Mouse (Mus musculus): Measurements from ENCODE around the gene Defb18. TPM values are rescaled to one million over a fixed set of nuclear protein-coding genes. Genes with fewer than 3 reads are reported as not detected.
"Not testable (repeated sequence)": the region's sequence is repeated elsewhere in the genome, so short reads cannot be mapped to it uniquely, and the experiment has no call there.

Gene Defb18
- not detected in 2 replicates for polyA plus RNA-seq (2012; rRNA removed)

DNA sequence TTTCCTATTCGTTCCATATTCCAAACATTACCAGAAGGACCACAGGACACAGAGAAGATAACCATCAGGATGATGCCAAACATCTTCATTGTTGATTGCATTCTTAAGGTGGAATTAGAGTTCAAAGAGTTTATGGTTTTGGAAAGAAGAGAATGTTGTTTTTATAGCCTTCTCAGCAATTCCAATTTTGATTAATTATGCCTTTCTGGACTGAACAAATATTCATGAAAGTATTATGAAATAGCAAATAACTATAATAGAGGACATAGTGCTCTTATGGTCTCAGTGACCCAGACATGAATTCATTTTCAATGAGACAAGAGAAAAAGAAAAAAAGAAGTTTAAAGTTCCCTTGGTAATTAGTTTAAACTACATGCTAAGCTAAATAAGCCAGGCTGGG is at the start of gene Defb18:
Gene Defb18 (minus strand): TSS at position 101 of the 400 bp plus-strand sequence.
- H3K36me3 ChIP-seq (ENCODE audit: control insufficient read depth, insufficient read depth, low read length), result no peaks in the 10 kb centered on the region
- no peak within 1 kb of the TSS for H3K27ac ChIP-seq (ENCODE audit: insufficient read depth, low read length)
- WGBS, result 69% methylated on average over 1 of the region's 1 CpGs
- TF ChIP-seq POLR2A (IDR thresholded peaks at IDR 0.05; ENCODE audit: low read depth, low read length), result no peak
- H3K27me3 ChIP-seq (ENCODE audit: control insufficient read depth, insufficient read depth, low read length), result no peaks in the 10 kb centered on the region
- H3K4me1 ChIP-seq (ENCODE audit: control insufficient read depth, insufficient read depth, insufficient read length), result no peaks in the 10 kb centered on the region
- no peak for DNase-seq (ENCODE audit: low read depth in 1 of 2, low spot score in 2 of 2)
- no peak within 1 kb of the TSS for H3K4me3 ChIP-seq (ENCODE audit: extremely low read depth, insufficient read depth, insufficient read length)

GRCm38 (mm10) chr1:18271095-18271494 is 33.9 kb upstream of the Defb18 start:
- Histone ChIP-seq H3K4me3 (ENCODE audit: extremely low read depth, insufficient read depth, insufficient read length) (no peak overlapping the region), H3K27ac (ENCODE audit: insufficient read depth, low read length) (no peak overlapping the region), H3K36me3 (ENCODE audit: control insufficient read depth, insufficient read depth, low read length) (no peaks in the 10 kb centered on the region), H3K27me3 (ENCODE audit: control insufficient read depth, insufficient read depth, low read length) (no peaks in the 10 kb centered on the region), H3K4me1 (ENCODE audit: control insufficient read depth, insufficient read depth, insufficient read length) (no peaks in the 10 kb centered on the region)
- TF ChIP-seq CTCF (IDR thresholded peaks at IDR 0.05; ENCODE audit: extremely low read depth, insufficient read depth, insufficient read length, insufficient replicate concordance), result no peak
- TF ChIP-seq POLR2A (IDR thresholded peaks at IDR 0.05; ENCODE audit: low read depth, low read length), result no peak
- no peak for DNase-seq (ENCODE audit: low read depth in 1 of 2, low spot score in 2 of 2)
- WGBS, result 48% methylated on average over 4 of the region's 4 CpGs

- TF ChIP-seq CTCF (IDR thresholded peaks at IDR 0.05; ENCODE audit: extremely low read depth, insufficient read depth, insufficient read length, insufficient replicate concordance) (no peak), POLR2A (IDR thresholded peaks at IDR 0.05; ENCODE audit: low read depth, low read length) (no peak)
- 84% methylated on average over 5 of the region's 5 CpGs for WGBS
- no peak overlapping the region for H3K4me3 ChIP-seq (ENCODE audit: extremely low read depth, insufficient read depth, insufficient read length)
Measured at GRCm38 (mm10) chr1:18268845-18269244, 31.6 kb upstream of the Defb18 start.

DNA sequence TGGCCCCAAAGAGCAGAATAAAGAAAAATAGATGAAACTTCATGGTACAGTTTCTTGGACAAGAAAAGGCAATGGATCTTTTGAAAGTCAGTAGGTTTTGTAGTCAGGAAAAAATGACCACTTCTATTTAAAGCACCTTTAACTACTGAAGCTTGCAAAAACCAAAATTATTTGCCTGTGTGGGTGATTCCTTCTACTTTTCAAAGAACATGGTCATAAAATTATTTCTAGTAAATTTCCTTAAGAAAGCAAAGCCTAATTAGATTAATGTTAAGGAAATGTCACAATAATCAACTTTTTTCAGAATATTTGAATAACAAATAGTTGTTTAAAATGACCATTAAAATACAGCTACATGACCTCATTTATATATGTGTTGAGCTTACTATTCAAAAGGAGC is 27.8 kb upstream of the Defb18 start, which contains the start of gene Defb41:
Gene Defb41 (minus strand): TSS at position 101 of the 400 bp plus-strand sequence.
- no peaks in the 10 kb centered on the region for H3K36me3 ChIP-seq (ENCODE audit: control insufficient read depth, insufficient read depth, low read length)
- DNase-seq (ENCODE audit: low read depth in 1 of 2, low spot score in 2 of 2), result no peak
- TF ChIP-seq CTCF (IDR thresholded peaks at IDR 0.05; ENCODE audit: extremely low read depth, insufficient read depth, insufficient read length, insufficient replicate concordance), result no peak
- no peak for TF ChIP-seq POLR2A (IDR thresholded peaks at IDR 0.05; ENCODE audit: low read depth, low read length)

More at GRCm38 (mm10) chr1:18268845-18269244, 31.6 kb upstream of the Defb18 start:
- no peak for DNase-seq (ENCODE audit: low read depth in 1 of 2, low spot score in 2 of 2)
- H3K36me3 ChIP-seq (ENCODE audit: control insufficient read depth, insufficient read depth, low read length), result no peaks in the 10 kb centered on the region
- no peaks in the 10 kb centered on the region for H3K4me1 ChIP-seq (ENCODE audit: control insufficient read depth, insufficient read depth, insufficient read length)
- H3K27ac ChIP-seq (ENCODE audit: insufficient read depth, low read length), result no peak overlapping the region
- no peaks in the 10 kb centered on the region for H3K27me3 ChIP-seq (ENCODE audit: control insufficient read depth, insufficient read depth, low read length)

DNA sequence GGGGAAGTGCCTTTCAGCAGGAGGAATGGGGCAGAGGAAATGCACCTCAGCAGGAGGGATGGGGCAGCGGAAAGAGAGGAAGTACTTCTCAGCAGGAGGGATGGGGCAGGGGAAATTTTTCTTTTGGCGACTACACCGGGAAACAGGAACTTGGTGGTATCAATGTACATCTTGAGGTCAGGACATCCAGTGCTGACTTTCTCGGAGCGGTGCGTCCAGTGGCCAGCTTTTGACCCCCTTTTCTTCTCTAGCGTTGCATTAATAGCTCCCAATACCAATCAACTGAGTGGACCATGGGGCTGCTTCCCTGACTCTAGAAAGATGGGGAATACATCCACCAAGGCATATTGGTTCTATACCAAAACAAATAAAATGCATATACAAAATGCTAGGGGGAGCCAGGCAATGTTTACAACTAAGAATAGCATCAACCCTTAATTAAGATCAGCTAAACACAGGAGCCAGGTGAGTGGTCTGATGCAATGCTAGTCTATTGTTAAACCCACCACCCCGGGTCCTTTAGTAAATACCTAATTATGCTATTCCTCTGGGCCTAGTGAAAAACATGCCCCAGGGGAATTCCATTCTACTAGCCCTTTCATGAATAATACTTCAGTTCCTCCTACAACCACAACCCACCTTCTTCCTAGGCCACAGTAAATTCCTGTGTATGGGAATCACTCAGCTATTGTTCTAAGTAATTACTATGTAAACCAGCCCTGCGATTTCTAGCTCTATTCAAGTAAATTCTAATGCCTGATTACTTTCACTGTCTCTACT is 8.7 kb upstream of the Defb18 start:
- H3K4me1 ChIP-seq (ENCODE audit: control insufficient read depth, insufficient read depth, insufficient read length); H3K27me3 ChIP-seq (ENCODE audit: control insufficient read depth, insufficient read depth, low read length); H3K27ac ChIP-seq (ENCODE audit: insufficient read depth, low read length); H3K4me3 ChIP-seq (ENCODE audit: extremely low read depth, insufficient read depth, insufficient read length); DNase-seq (ENCODE audit: low read depth in 1 of 2, low spot score in 2 of 2); H3K36me3 ChIP-seq (ENCODE audit: control insufficient read depth, insufficient read depth, low read length): not testable (repeated sequence)
- WGBS, result 85% methylated on average over 9 of the region's 9 CpGs

More for the DNA sequence above, 27.8 kb upstream of the Defb18 start, which contains the start of gene Defb41:
- H3K4me1 ChIP-seq (ENCODE audit: control insufficient read depth, insufficient read depth, insufficient read length), result no peaks in the 10 kb centered on the region
- H3K27ac ChIP-seq (ENCODE audit: insufficient read depth, low read length), result no peak within 1 kb of the TSS
- no peaks in the 10 kb centered on the region for H3K27me3 ChIP-seq (ENCODE audit: control insufficient read depth, insufficient read depth, low read length)
- no peak within 1 kb of the TSS for H3K4me3 ChIP-seq (ENCODE audit: extremely low read depth, insufficient read depth, insufficient read length)

DNA sequence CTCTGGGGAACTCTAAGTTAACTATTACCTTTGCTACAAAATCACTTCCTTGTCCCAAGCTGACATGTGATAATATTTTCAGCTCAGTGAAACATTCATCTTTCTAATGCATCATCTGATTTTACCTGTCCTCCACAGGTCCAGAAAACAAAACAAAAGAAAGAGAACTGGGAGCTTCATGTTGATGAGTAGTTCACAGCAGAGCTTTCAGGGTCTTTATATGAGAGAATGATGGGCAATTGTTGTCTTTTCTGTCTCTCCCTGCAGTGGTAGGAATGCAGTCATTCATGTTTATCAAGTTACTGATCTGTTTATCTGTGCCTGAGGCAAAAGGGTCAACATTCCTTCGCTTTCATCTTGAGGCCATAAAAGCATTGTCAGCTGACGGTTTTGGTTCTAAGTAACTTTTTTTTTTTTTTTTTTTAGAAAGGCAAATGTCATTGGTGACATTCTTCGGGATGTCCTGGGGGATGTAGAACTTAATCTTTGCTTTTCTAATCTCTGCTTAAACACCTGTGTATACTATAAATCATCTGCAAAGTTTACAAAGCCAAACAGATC is 13.8 kb downstream of the Defb18 start:
- Histone ChIP-seq H3K27me3 (ENCODE audit: control insufficient read depth, insufficient read depth, low read length) (no peaks in the 10 kb centered on the region), H3K4me1 (ENCODE audit: control insufficient read depth, insufficient read depth, insufficient read length) (no peaks in the 10 kb centered on the region), H3K4me3 (ENCODE audit: extremely low read depth, insufficient read depth, insufficient read length) (no peak overlapping the region), H3K36me3 (ENCODE audit: control insufficient read depth, insufficient read depth, low read length) (no peaks in the 10 kb centered on the region), H3K27ac (ENCODE audit: insufficient read depth, low read length) (no peak overlapping the region)
- no peak for TF ChIP-seq POLR2A (IDR thresholded peaks at IDR 0.05; ENCODE audit: low read depth, low read length)
- no peak for TF ChIP-seq CTCF (IDR thresholded peaks at IDR 0.05; ENCODE audit: extremely low read depth, insufficient read depth, insufficient read length, insufficient replicate concordance)
- WGBS, result 65% methylated on average over 3 of the region's 3 CpGs
- no peak for DNase-seq (ENCODE audit: low read depth in 1 of 2, low spot score in 2 of 2)

DNA sequence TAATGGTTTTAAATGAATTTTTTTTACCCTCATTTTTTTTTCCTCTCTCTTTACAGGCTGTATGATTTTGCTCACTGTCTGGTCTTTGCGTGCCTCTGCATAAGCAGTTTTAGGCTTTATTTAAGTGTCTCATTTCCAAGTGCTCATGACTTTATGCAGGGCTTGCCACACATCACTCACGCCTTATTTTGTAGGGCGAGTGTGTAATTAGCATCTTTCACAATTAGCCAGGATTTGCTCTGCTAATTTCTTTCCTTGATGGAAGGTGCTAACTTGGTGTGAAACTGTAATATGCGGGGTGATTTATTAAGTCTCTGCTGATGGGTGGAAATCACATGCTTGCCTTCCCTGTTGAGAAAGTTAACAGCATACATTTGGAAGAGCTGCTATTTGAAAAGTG is 45.5 kb downstream of the Defb18 start:
- DNase-seq (ENCODE audit: low read depth in 1 of 2, low spot score in 2 of 2), result no peak
- Histone ChIP-seq H3K4me3 (ENCODE audit: extremely low read depth, insufficient read depth, insufficient read length) (no peak overlapping the region), H3K4me1 (ENCODE audit: control insufficient read depth, insufficient read depth, insufficient read length) (no peaks in the 10 kb centered on the region), H3K27ac (ENCODE audit: insufficient read depth, low read length) (no peak overlapping the region), H3K36me3 (ENCODE audit: control insufficient read depth, insufficient read depth, low read length) (no peaks in the 10 kb centered on the region), H3K27me3 (ENCODE audit: control insufficient read depth, insufficient read depth, low read length) (no peaks in the 10 kb centered on the region)
- WGBS, result 57% methylated on average over 4 of the region's 4 CpGs
- TF ChIP-seq CTCF (IDR thresholded peaks at IDR 0.05; ENCODE audit: extremely low read depth, insufficient read depth, insufficient read length, insufficient replicate concordance), result no peak
- no peak for TF ChIP-seq POLR2A (IDR thresholded peaks at IDR 0.05; ENCODE audit: low read depth, low read length)

All from spleen, adult 2 months (tissue).